Mouse (Mus musculus) thymus, adult 2 months (tissue): ENCODE data around the gene Fcer2a.

Experiments used
- CTCF ChIP-seq: fragments of 200-500 bp; IDR thresholded peaks from 2 replicates; pipeline ENCODE4 v1.5.1; 2012; ENCODE audit warnings: mild to moderate bottlenecking, control low read depth, low read length, moderate library complexity, borderline replicate concordance; ENCODE audit not compliant: control insufficient read depth, poor library complexity, insufficient read depth; ENCODE audit errors: extremely low read depth
- POLR2A ChIP-seq: fragments of 200-500 bp; IDR thresholded peaks from 2 replicates; pipeline ENCODE4 v1.6.1; 2012; ENCODE audit warnings: mild to moderate bottlenecking, low read length, control low read depth, moderate library complexity; ENCODE audit not compliant: control insufficient read depth, poor library complexity, insufficient read depth; ENCODE audit errors: extremely low read depth

DNA sequence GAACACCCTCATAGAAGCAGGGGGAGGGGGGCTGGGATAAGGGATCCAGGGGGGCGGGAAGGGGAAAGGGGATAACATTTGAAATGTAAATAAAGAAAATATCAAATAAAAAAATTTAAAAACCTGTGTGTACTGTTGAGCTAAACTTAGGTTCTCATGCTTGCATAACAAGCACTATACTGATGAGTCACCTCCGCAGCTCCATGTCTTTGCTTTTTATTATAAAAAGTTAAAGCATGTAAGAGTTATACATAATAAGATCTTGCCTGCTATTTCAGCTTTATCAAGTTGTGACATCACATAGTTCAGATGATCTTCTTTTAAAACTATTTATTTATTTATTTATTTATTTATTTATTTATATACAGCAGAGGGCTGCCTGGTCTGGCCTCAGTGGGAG, 41.6 kb upstream of the Fcer2a start:
- TF ChIP-seq POLR2A (no peak), CTCF (no peak)
